Mouse (Mus musculus) lung, embryonic 14.5 days (tissue): ENCODE results near the gene Gpr137. TPM values are rescaled to one million over a fixed set of nuclear protein-coding genes. Genes with fewer than 3 reads are reported as not detected.

ENCODE experiments used
- ATAC-seq: fragments of 200-750 bp; cut with Nextera tagmentation; 2 replicates; pipeline ENCODE4 v1.8.0; 2017; ENCODE audit warnings: mild to moderate bottlenecking, moderate TSS enrichment, moderate library complexity; ENCODE audit not compliant: insufficient read depth
- DNase-seq: peaks from one replicate; pipeline ENCODE4 v3.0.0-alpha.2; 2015
- H3K27ac ChIP-seq: fragments of 300-500 bp; sonication (generic); 2 replicates; pipeline ENCODE4 v1.5.1; 2014; ENCODE audit warnings: low read depth, mild to moderate bottlenecking, moderate library complexity
- H3K27me3 ChIP-seq: fragments of 300-500 bp; sonication (generic); 2 replicates; pipeline ENCODE4 v1.6.1; 2014; ENCODE audit warnings: low read length, control low read depth; ENCODE audit not compliant: insufficient read depth
- H3K36me3 ChIP-seq: fragments of 300-500 bp; sonication (generic); 2 replicates; pipeline ENCODE4 v1.6.1; 2014; ENCODE audit warnings: control low read depth; ENCODE audit not compliant: insufficient read depth
- H3K4me1 ChIP-seq: fragments of 300-500 bp; sonication (generic); 2 replicates; pipeline ENCODE4 v1.6.1; 2014; ENCODE audit warnings: antibody characterized with exemption, control low read depth; ENCODE audit not compliant: insufficient read depth
- H3K4me2 ChIP-seq: fragments of 300-500 bp; sonication (generic); 2 replicates; pipeline ENCODE4 v1.6.1; 2014; ENCODE audit warnings: mild to moderate bottlenecking
- H3K4me3 ChIP-seq: fragments of 300-500 bp; sonication (generic); 2 replicates; pipeline ENCODE4 v1.5.1; 2014; ENCODE audit warnings: low read depth, low read length
- H3K9ac ChIP-seq: fragments of 300-500 bp; sonication (generic); 2 replicates; pipeline ENCODE4 v1.6.1; 2014
- H3K9me3 ChIP-seq: fragments of 300-500 bp; sonication (generic); 2 replicates; pipeline ENCODE4 v1.6.1; 2016; ENCODE audit warnings: low read depth, low read length, control low read depth
- CTCF ChIP-seq: IDR thresholded peaks from 2 replicates; pipeline ENCODE4 v1.5.1; 2016; ENCODE audit warnings: antibody characterized with exemption, low read depth
- WGBS: fragments of 180-500 bp; shearing (Covaris S2); extraction: QIAGEN DNeasy Blood & Tissue Kit; methylation state at CpG from one replicate; pipeline ENCODE4 v1.1.7; 2014; 5-methylcytosine and 5-hydroxymethylcytosine counted together
- polyA plus RNA-seq: library from polyadenylated mRNA; unstranded; fragments of >200 nt; fragmentation: Nextera tagmentation; extraction: Ambion mirVana; gene quantifications from 2 replicates; pipeline ENCODE4 v1.2.1, GENCODE M21; 2014

The Gpr137 gene
- polyA plus RNA-seq, 1 experiment from 2014 or later: 23.5 TPM

GRCm38 (mm10) chr19:6955424-6955823 lies 13.1 kb upstream of the Gpr137 start:
- ATAC-seq: no peak
- H3K4me1 ChIP-seq: peaks cover 11% of the 10 kb centered on the region
- no peak for DNase-seq
- H3K4me2 ChIP-seq: no peak overlapping the region
- H3K27me3 ChIP-seq: no peaks in the 10 kb centered on the region
- no peaks in the 10 kb centered on the region for H3K9me3 ChIP-seq
- no peak for TF ChIP-seq CTCF
- no peak overlapping the region for H3K9ac ChIP-seq
- no peak overlapping the region for H3K27ac ChIP-seq
- whole genome bisulfite sequencing: 68% methylated on average over 7 of the region's 7 CpGs
- H3K4me3 ChIP-seq: no peak overlapping the region
- H3K36me3 ChIP-seq: peaks cover 67% of the 10 kb centered on the region

GRCm38 (mm10) chr19:6954046-6954445 lies 11.8 kb upstream of the Gpr137 start:
- Histone ChIP-seq H3K4me3 (no peak overlapping the region), H3K36me3 (peaks cover 57% of the 10 kb centered on the region), H3K4me2 (no peak overlapping the region), H3K27me3 (no peaks in the 10 kb centered on the region), H3K27ac (no peak overlapping the region), H3K4me1 (peaks cover 17% of the 10 kb centered on the region), H3K9ac (no peak overlapping the region), H3K9me3 (no peaks in the 10 kb centered on the region)
- DNase-seq (peak; percentile 41), ATAC-seq (no peak)
- TF ChIP-seq CTCF: peak; percentile 71
- 45% methylated on average over 9 of the region's 9 CpGs for WGBS

- Histone ChIP-seq H3K4me1 (peaks cover 17% of the 10 kb centered on the region), H3K9ac (peak overlapping the region; percentile 73), H3K9me3 (no peaks in the 10 kb centered on the region), H3K4me2 (peak overlapping the region; percentile 95), H3K27me3 (no peaks in the 10 kb centered on the region), H3K27ac (peak overlapping the region; percentile 99), H3K4me3 (peak overlapping the region; percentile 55), H3K36me3 (peaks cover 45% of the 10 kb centered on the region)
- ATAC-seq: peak; percentile 9; the same call in 1 of the 2 replicates
- WGBS: 5% methylated on average over 3 of the region's 3 CpGs
- peak; percentile 58 for DNase-seq
- TF ChIP-seq CTCF: no peak
Observed at GRCm38 (mm10) chr19:6952712-6953037, 10.4 kb upstream of the Gpr137 start.

DNA sequence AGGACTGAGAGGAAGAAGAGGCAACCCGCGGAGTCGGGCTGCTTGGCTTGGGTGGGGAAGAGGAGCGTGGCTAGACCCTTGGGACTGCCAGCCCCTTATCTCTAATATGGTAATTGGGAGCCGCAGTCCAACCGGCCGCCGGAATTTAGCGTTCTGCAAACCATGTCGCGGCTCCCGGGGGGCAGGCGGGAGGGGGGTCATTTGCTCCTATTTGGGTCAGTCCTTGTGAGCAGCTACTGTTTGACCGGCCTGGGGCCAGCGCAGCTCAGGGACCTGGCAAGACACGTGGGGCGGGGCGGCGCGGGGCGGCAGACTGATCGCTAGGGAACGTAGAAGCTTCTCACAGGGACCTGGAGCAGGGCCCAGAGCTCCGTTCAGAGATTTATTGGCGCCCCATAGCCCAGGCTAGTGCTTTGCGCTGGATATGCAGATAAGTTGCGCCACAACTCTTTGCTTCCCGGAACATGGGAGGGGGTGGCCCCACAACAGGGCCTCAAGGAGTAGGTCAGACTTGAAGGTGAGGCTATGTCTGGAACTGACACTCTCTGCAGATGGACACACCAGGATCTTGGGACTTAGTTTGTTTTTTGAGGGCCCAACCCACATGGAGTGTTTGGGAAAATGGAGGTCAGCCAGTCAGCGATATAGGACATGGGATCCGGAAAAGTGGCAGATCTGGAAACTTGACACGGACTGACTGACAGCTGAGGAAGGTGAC lies 9.9 kb upstream of the Gpr137 start:
- DNase-seq: peak; percentile 86
- 2% methylated on average over 31 of the region's 31 CpGs for WGBS
- H3K9ac ChIP-seq: peak overlapping the region; percentile 73
- H3K27me3 ChIP-seq: no peaks in the 10 kb centered on the region
- H3K36me3 ChIP-seq: peaks cover 40% of the 10 kb centered on the region
- peak overlapping the region; percentile 99 for H3K27ac ChIP-seq
- peak overlapping the region; percentile 55 for H3K4me3 ChIP-seq
- H3K4me2 ChIP-seq: peak overlapping the region; percentile 95
- TF ChIP-seq CTCF: no peak
- ATAC-seq: peak; percentile 65
- no peaks in the 10 kb centered on the region for H3K9me3 ChIP-seq
- peaks cover 17% of the 10 kb centered on the region for H3K4me1 ChIP-seq

DNA sequence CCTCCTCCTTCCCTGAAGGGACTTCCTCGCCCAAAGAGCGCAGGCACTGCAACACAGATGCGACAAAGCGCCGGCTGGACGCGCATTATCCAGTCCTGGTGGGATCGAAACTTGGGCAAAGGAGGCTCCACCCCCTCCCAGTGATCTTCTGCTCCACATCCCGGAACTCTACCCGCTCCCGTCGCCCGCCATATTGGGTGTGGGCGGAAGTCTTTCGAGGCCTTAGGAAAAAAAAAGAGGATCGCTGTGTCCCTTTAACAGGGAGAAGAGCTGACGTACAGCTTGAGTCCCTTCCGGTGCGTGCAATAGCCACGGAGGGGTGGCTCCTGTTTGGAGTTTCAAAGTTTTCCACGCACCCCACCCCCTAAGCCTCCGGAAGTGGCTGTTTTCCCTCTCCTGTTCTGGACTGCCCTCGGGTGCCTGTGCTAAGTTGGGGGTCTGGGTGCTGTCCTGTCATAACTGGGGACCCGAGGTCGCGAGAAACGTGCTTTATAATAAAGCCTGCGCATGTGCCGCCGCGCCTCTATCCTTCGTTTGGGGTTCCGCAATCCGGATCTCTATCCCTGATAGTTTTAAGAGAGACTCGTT lies 9.2 kb upstream of the Gpr137 start:
- peak overlapping the region; percentile 73 for H3K9ac ChIP-seq
- peak; percentile 80 for ATAC-seq
- H3K27me3 ChIP-seq: no peaks in the 10 kb centered on the region
- peak overlapping the region; percentile 55 for H3K4me3 ChIP-seq
- 1% methylated on average over 35 of the region's 35 CpGs for WGBS
- TF ChIP-seq CTCF: no peak
- DNase-seq: peak; percentile 96
- no peaks in the 10 kb centered on the region for H3K9me3 ChIP-seq
- peaks cover 17% of the 10 kb centered on the region for H3K4me1 ChIP-seq
- peaks cover 33% of the 10 kb centered on the region for H3K36me3 ChIP-seq
- H3K4me2 ChIP-seq: peak overlapping the region; percentile 95
- peak overlapping the region; percentile 99 for H3K27ac ChIP-seq

- Histone ChIP-seq H3K27me3 (no peaks in the 10 kb centered on the region), H3K36me3 (peaks cover 27% of the 10 kb centered on the region), H3K9ac (peak overlapping the region; percentile 73), H3K27ac (peak overlapping the region; percentile 99), H3K4me2 (peak overlapping the region; percentile 95), H3K9me3 (no peaks in the 10 kb centered on the region), H3K4me1 (peaks cover 17% of the 10 kb centered on the region), H3K4me3 (peak overlapping the region; percentile 55)
- DNase-seq (peak; percentile 79), ATAC-seq (peak; percentile 27)
- under 1% methylated on average over 28 of the region's 28 CpGs for WGBS
- no peak for TF ChIP-seq CTCF
Observed at GRCm38 (mm10) chr19:6950613-6951153, 8.4 kb upstream of the Gpr137 start.

GRCm38 (mm10) chr19:6949951-6950350 lies 7.7 kb upstream of the Gpr137 start:
- Histone ChIP-seq H3K4me3 (peak overlapping the region; percentile 55), H3K27me3 (no peaks in the 10 kb centered on the region), H3K9ac (peak overlapping the region; percentile 73), H3K27ac (peak overlapping the region; percentile 99), H3K36me3 (peaks cover 21% of the 10 kb centered on the region), H3K4me1 (peaks cover 17% of the 10 kb centered on the region), H3K9me3 (no peaks in the 10 kb centered on the region), H3K4me2 (peak overlapping the region; percentile 95)
- ATAC-seq (no peak), DNase-seq (no peak)
- TF ChIP-seq CTCF: no peak
- 52% methylated on average over 5 of the region's 5 CpGs for WGBS
